Mouse (Mus musculus): ENCODE measurements around the gene Atp5j2. TPM values are rescaled to one million over a fixed set of nuclear protein-coding genes. Genes with fewer than 3 reads are reported as not detected.

The Atp5j2 gene
- total RNA-seq, 2 experiments from 2014 or later = 241 to 256 TPM

Other genes starting within 250 kb of the Atp5j2 start
- gene Smurf1, start 226.2 kb downstream of the Atp5j2 start, total RNA-seq (2021) = 10 to 100 TPM; 29.4 to 32.2 TPM
- not detected for gene Gm4871, start 159.3 kb downstream of the Atp5j2 start, total RNA-seq (2021)
- not detected for gene 1700018F24Rik, start 149.1 kb downstream of the Atp5j2 start, total RNA-seq (2021)
- gene Arpc1a, start 108.2 kb downstream of the Atp5j2 start, total RNA-seq (2021) = 100 to 1,000 TPM; 254 to 263 TPM
- gene Kpna7, start 108.0 kb downstream of the Atp5j2 start, total RNA-seq (2021) = not detected
- gene Arpc1b, start 77.8 kb downstream of the Atp5j2 start, total RNA-seq (2021) = 10 to 100 TPM; 17.5 to 19.1 TPM
- 10 to 100 TPM; 88.5 to 94.7 TPM for gene Pdap1, start 51.8 kb downstream of the Atp5j2 start, total RNA-seq (2021)
- 10 to 100 TPM; 66.7 to 71.9 TPM for gene Bud31, start 51.7 kb downstream of the Atp5j2 start, total RNA-seq (2021)
- gene Ptcd1, start 25.0 kb downstream of the Atp5j2 start, total RNA-seq (2021) = 10 to 100 TPM; 25.2 to 28.5 TPM
- 10 to 100 TPM; 23.5 to 23.8 TPM for gene Cpsf4, start 24.8 kb downstream of the Atp5j2 start, total RNA-seq (2021)
- gene Zkscan14, start 9.8 kb upstream of the Atp5j2 start, total RNA-seq (2021) = 10 to 100 TPM; 12.6 to 12.8 TPM
- gene Zkscan5, start 12.5 kb upstream of the Atp5j2 start, total RNA-seq (2021) = 10 to 100 TPM; 11.6 to 12.0 TPM
- 10 to 100 TPM; 27.6 to 28.9 TPM for gene Zfp655, start 39.7 kb upstream of the Atp5j2 start, total RNA-seq (2021)
- 10 to 100 TPM; 19.7 to 20.1 TPM for gene Zscan25, start 88.4 kb upstream of the Atp5j2 start, total RNA-seq (2021)
- not detected for gene Cyp3a57, start 153.2 kb upstream of the Atp5j2 start, total RNA-seq (2021)